Mouse (Mus musculus) heart, embryonic 16.5 days (tissue): Measurements from ENCODE around the gene Entpd1. TPM values are rescaled to one million over a fixed set of nuclear protein-coding genes. Genes with fewer than 3 reads are reported as not detected.
A peak's percentile ranks its signal among the peaks of the same experiment; 100 is the strongest.

Source experiments
- ATAC-seq: fragments of 200-750 bp; cut with Nextera tagmentation; replicated peaks from 2 replicates; pipeline ENCODE4 v1.8.0; 2017; ENCODE audit warnings: moderate number of reproducible peaks; ENCODE audit not compliant: insufficient read depth, low FRiP score; ENCODE audit errors: extremely low read depth
- H3K27ac ChIP-seq: fragments of 300-500 bp; sonication (generic); 2 replicates; pipeline ENCODE4 v1.5.1; 2014; ENCODE audit warnings: mild to moderate bottlenecking, low read length, control low read depth, moderate library complexity
- H3K27me3 ChIP-seq: fragments of 300-500 bp; sonication (generic); 2 replicates; pipeline ENCODE4 v1.6.1; 2014; ENCODE audit warnings: low read length, mixed read lengths; ENCODE audit not compliant: control insufficient read depth, insufficient read depth
- H3K36me3 ChIP-seq: fragments of 300-500 bp; sonication (generic); 2 replicates; pipeline ENCODE4 v1.6.1; 2014; ENCODE audit not compliant: control insufficient read depth, insufficient read depth
- H3K4me1 ChIP-seq: fragments of 300-500 bp; sonication (generic); 2 replicates; pipeline ENCODE4 v1.6.1; 2014; ENCODE audit warnings: low read length, mixed read lengths; ENCODE audit not compliant: control insufficient read depth, insufficient read depth
- H3K4me2 ChIP-seq: fragments of 300-500 bp; sonication (generic); 2 replicates; pipeline ENCODE4 v1.6.1; 2014; ENCODE audit warnings: low read depth, mild to moderate bottlenecking, control low read depth, low read length
- H3K4me3 ChIP-seq: fragments of 300-500 bp; sonication (generic); 2 replicates; pipeline ENCODE4 v1.5.1; 2014; ENCODE audit warnings: mild to moderate bottlenecking, control low read depth, low read length
- H3K9ac ChIP-seq: fragments of 300-500 bp; sonication (generic); 2 replicates; pipeline ENCODE4 v1.6.1; 2014; ENCODE audit warnings: low read length, control low read depth
- H3K9me3 ChIP-seq: fragments of 300-500 bp; sonication (generic); replicated peaks from 2 replicates; pipeline ENCODE4 v1.6.1; 2016; ENCODE audit warnings: low read length; ENCODE audit not compliant: control insufficient read depth
- WGBS: fragments of 180-500 bp; shearing (Covaris S2); extraction: QIAGEN DNeasy Blood & Tissue Kit; methylation state at CpG from one replicate; pipeline ENCODE4 v1.1.7; 2014; 5-methylcytosine and 5-hydroxymethylcytosine counted together
- polyA plus RNA-seq: library from polyadenylated mRNA; unstranded; fragments of >200 nt; fragmentation: Nextera tagmentation; extraction: Ambion mirVana; gene quantifications from 2 replicates; pipeline ENCODE4 v1.2.1, GENCODE M21; 2015

The Entpd1 gene
- polyA plus RNA-seq, 1 experiment from 2014 or later = 11.7 TPM

DNA sequence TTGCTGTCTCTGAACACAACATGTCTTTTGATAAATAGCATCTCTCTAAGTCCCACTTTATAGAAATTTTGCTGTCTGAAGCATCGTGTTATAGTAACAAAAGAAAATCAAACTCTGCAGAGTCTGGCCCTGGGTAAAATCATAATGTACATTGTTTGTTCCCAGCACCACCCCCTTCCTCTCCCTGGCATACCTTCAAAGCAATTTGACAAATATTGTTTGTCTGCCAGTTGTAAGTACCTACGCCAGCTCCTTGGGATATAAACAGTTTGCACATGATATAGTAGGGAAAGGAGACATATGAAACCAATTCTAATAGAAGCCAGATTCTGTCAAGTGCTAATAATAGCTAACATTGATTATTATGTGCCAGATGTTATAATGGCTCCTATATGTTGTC, 50.6 kb downstream of the Entpd1 start:
- H3K4me1 ChIP-seq = peaks cover 22% of the 10 kb centered on the region
- no peaks in the 10 kb centered on the region for H3K36me3 ChIP-seq
- no peak overlapping the region for H3K4me2 ChIP-seq
- H3K9me3 ChIP-seq = no peaks in the 10 kb centered on the region
- WGBS = 56% methylated on average over 2 of the region's 2 CpGs
- no peak overlapping the region for H3K27ac ChIP-seq
- ATAC-seq = no peak
- H3K9ac ChIP-seq = no peak overlapping the region
- H3K4me3 ChIP-seq = no peak overlapping the region
- no peaks in the 10 kb centered on the region for H3K27me3 ChIP-seq

DNA sequence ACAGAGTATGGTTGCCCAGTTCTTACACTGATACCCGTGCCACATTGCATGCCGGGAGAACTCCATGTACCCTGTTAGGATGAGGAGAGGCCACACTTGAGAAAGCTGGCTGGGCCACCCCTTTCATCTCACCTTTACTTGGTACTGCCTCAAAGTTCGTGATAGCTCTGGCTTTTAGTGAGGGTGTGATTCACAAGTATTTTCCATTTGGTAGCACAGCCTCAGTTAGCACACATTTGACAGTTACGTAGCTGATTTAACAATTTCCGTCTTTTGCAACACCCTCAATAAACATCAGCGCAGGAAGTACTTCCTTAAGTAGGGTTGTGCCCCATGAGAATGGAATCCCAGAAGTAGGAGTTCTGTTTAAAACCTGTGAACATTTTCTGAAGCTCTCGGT, 53.6 kb downstream of the Entpd1 start:
- ATAC-seq = no peak
- no peaks in the 10 kb centered on the region for H3K27me3 ChIP-seq
- no peaks in the 10 kb centered on the region for H3K36me3 ChIP-seq
- H3K9me3 ChIP-seq = no peaks in the 10 kb centered on the region
- H3K4me1 ChIP-seq = peaks cover 8% of the 10 kb centered on the region
- 76% methylated on average over 7 of the region's 7 CpGs for WGBS
- H3K4me3 ChIP-seq = no peak overlapping the region
- no peak overlapping the region for H3K9ac ChIP-seq
- H3K27ac ChIP-seq = no peak overlapping the region
- H3K4me2 ChIP-seq = no peak overlapping the region

DNA sequence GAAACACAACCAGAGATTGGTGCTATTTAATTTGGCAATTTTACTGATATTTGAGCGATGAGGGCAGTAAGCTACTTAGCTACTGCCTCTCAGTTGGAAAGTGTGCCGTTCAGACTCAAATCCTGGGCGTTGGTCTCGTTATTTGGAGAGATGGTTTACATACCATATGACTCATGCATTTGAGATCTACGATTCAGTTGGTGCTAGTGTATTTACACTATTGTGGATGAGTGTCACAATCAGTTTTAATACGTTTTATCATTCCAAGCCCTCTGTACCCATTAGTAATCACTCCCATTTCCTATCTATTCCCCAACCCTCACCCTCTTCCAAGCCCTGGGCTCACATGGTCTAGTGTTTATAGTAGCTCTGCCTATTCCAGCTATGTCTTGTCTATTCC, 54.9 kb downstream of the Entpd1 start:
- H3K27me3 ChIP-seq = no peaks in the 10 kb centered on the region
- H3K27ac ChIP-seq = no peak overlapping the region
- no peak overlapping the region for H3K4me3 ChIP-seq
- ATAC-seq = no peak
- H3K9ac ChIP-seq = no peak overlapping the region
- peaks cover 8% of the 10 kb centered on the region for H3K4me1 ChIP-seq
- WGBS = 69% methylated on average over 6 of the region's 6 CpGs
- no peak overlapping the region for H3K4me2 ChIP-seq
- H3K36me3 ChIP-seq = no peaks in the 10 kb centered on the region
- no peaks in the 10 kb centered on the region for H3K9me3 ChIP-seq

DNA sequence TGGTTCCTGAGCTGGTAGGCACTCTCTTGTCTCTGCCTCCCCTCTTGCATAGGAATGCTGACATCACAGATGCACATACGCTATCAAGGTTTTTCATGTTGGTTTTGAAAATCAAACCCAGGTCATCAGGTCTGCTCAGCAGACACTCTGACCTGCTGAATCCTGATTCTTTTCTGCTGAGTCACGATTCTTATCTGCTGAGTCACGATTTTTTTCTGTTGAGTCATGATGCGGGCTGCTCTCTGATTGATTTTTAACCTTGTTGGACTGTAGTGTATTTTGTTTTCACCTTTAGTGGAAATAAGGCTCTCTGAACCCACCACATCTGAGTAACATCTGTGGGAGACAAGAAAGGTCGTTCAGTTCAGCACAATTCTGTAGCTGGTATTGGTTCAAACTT, 63.2 kb downstream of the Entpd1 start:
- no peak for ATAC-seq
- no peak overlapping the region for H3K27ac ChIP-seq

DNA sequence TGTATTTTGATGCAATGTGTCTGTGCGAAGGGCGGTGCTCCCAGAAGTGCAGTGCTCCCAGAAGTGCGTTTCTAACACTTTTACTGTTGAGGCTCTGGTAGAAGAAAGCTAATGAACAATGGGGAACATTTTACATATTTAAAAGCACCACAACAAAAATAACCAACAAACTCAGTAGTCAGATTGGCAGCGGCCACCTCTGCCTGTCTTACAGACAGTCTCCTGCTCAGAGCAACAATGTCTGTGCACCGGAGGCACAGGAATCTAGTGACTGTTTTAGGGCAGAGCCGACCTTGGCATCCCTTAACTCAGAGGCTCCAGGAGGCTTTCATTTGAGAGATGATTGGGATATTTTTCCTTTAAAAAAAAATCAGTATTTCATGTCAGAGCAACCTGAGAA, 65.9 kb downstream of the Entpd1 start:
- H3K27me3 ChIP-seq = no peaks in the 10 kb centered on the region
- H3K9me3 ChIP-seq = no peaks in the 10 kb centered on the region
- H3K4me1 ChIP-seq = peaks cover 14% of the 10 kb centered on the region
- H3K27ac ChIP-seq = no peak overlapping the region; the same call in 1 of the 2 replicates
- H3K4me2 ChIP-seq = peak overlapping the region; percentile 36
- no peak for ATAC-seq
- no peak overlapping the region for H3K9ac ChIP-seq
- H3K4me3 ChIP-seq = no peak overlapping the region
- no peaks in the 10 kb centered on the region for H3K36me3 ChIP-seq
- WGBS = 53% methylated on average over 6 of the region's 6 CpGs

More for the DNA sequence above, 63.2 kb downstream of the Entpd1 start:
- H3K4me3 ChIP-seq = no peak overlapping the region
- H3K4me1 ChIP-seq = peaks cover 14% of the 10 kb centered on the region
- H3K27me3 ChIP-seq = no peaks in the 10 kb centered on the region
- H3K36me3 ChIP-seq = no peaks in the 10 kb centered on the region
- no peak overlapping the region for H3K4me2 ChIP-seq
- 81% methylated on average over 5 of the region's 5 CpGs for WGBS
- H3K9me3 ChIP-seq = no peaks in the 10 kb centered on the region
- no peak overlapping the region for H3K9ac ChIP-seq

DNA sequence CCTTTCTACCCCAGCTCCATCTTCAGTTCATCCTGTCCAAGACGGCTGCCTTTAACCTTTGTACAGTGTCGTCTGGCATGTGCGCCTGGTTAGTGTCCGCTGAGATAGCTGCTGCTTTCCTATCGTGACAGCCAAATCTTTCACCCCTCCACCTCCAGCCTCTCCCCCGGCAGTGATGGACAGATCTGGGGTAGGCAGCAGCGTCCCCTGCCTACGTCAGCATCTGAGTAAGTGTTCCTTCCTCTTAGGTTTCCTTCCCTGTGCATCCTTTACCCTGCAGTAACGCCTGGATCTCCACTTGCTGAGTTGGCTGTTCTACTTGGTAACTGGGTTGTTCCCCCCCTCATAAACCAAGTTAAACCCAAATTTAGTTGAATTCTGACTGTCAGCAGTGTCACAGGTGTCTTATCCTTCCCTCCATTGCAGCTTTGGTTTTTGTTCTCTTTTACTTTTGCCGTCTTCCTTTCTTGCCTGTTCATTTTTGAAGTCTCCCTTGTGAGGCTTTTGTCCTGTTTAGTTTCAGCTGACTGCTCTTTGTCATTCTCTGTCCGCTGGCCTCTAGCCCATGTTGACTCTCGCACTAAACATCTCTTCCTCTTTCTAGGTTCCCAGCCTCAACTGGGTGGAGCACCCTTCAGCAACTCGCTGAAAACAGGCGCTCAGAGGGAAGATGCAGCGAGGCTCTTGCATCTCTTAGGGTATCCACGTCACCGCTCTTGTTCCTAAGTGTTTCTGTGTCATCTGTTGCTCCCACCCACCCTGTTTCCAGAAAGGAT, 66.6 kb downstream of the Entpd1 start:
- peak; percentile 63; the same call in 1 of the 2 replicates for ATAC-seq
- no peak overlapping the region for H3K9ac ChIP-seq
- H3K9me3 ChIP-seq = no peaks in the 10 kb centered on the region
- peak overlapping the region; percentile 41 for H3K27ac ChIP-seq
- peak overlapping the region; percentile 36 for H3K4me2 ChIP-seq
- H3K4me3 ChIP-seq = no peak overlapping the region
- H3K4me1 ChIP-seq = peaks cover 14% of the 10 kb centered on the region
- no peaks in the 10 kb centered on the region for H3K27me3 ChIP-seq
- H3K36me3 ChIP-seq = no peaks in the 10 kb centered on the region
- WGBS = 18% methylated on average over 17 of the region's 17 CpGs

DNA sequence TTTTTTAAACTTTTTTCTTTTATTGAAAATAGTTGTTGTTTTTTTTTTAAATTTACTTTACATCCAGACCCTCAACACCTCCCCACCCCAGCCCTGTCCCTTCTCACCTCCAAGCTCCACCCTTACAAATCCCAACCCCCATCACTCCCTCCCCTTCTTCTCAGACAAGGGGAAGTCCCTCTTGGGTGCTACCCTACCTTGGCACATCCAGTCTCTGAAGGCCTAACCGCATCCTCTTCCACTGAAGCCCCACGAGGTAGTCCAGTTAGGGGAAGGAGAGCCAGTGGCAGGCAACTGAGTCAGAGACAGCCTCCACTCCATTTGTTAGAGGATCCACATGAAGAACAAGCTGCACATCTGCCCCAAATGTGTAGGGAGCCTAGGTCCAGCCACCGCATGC, 67.5 kb downstream of the Entpd1 start:
- no peaks in the 10 kb centered on the region for H3K36me3 ChIP-seq
- H3K9me3 ChIP-seq = no peaks in the 10 kb centered on the region
- H3K4me3 ChIP-seq = no peak overlapping the region
- no peak overlapping the region for H3K27ac ChIP-seq
- peaks cover 14% of the 10 kb centered on the region for H3K4me1 ChIP-seq
- H3K27me3 ChIP-seq = no peaks in the 10 kb centered on the region
- ATAC-seq = no peak
- H3K4me2 ChIP-seq = no peak overlapping the region
- 100% methylated on average over 3 of the region's 3 CpGs for WGBS
- no peak overlapping the region for H3K9ac ChIP-seq

DNA sequence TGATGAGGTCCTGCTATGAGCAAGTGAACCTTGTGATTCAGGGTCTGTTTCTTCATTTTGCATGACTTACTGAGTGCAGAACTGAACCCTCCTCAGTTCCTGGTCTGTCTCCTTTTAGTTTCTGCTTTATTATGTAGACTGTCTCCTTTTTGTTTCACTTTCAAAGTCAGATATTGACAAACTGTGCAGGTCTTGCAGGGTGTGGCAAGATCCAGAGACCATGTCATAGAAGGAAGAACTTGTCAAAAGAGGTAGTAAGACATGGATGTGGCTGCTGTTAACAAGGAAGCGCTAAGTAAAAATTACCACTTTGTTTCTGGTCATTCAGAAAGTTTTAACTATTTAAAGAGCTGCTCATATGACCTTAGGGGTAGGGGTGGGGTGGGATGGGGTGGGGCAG, 72.0 kb downstream of the Entpd1 start:
- Histone ChIP-seq H3K4me1 (0 out of 2 replicates have a peak, but pooled peaks cover 2% of the 10 kb centered on the region), H3K4me2 (no peak overlapping the region), H3K36me3 (no peaks in the 10 kb centered on the region), H3K9me3 (no peaks in the 10 kb centered on the region), H3K4me3 (no peak overlapping the region), H3K9ac (no peak overlapping the region), H3K27ac (no peak overlapping the region), H3K27me3 (no peaks in the 10 kb centered on the region)
- no peak for ATAC-seq
- 94% methylated on average over 1 of the region's 1 CpGs for WGBS

DNA sequence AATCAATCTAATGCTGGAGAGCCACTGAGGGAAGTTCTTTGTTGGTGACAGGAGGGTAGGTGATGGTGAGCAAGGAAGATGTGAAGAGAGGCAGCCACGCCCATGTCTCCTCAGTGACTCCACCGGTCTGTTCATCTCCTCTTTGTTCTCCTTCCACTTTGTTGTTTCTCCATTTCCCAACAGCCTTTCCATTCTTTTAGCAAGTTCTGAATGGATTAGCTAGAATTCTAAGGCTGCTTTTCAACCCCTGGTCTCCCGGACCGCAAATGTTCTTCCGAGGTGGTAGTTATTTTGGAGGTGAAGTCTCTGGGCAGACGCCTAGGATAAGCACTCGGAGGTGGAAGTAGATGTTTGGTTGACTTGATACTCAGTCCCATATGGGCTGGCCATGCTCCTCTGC, 72.4 kb downstream of the Entpd1 start:
- Histone ChIP-seq H3K27me3 (no peaks in the 10 kb centered on the region), H3K9me3 (no peaks in the 10 kb centered on the region), H3K4me1 (0 out of 2 replicates have a peak, but pooled peaks cover 2% of the 10 kb centered on the region), H3K4me2 (no peak overlapping the region), H3K4me3 (no peak overlapping the region), H3K9ac (no peak overlapping the region), H3K36me3 (no peaks in the 10 kb centered on the region), H3K27ac (no peak overlapping the region)
- ATAC-seq = no peak
- 86% methylated on average over 7 of the region's 7 CpGs for WGBS
